Mouse (Mus musculus): ENCODE measurements around the gene Nkain2. TPM values are rescaled to one million over a fixed set of nuclear protein-coding genes. Genes with fewer than 3 reads are reported as not detected.

The Nkain2 gene
- total and polyA plus RNA-seq, 2 experiments from 2014 or later: 23.3 to 45.0 TPM

- Histone ChIP-seq H3K4me3 (ENCODE audit: low read depth, low read length) (no peak overlapping the region), H3K36me3 (ENCODE audit: insufficient read depth, low read length) (no peaks in the 10 kb centered on the region), H3K9me3 (ENCODE audit: low read length) (no peaks in the 10 kb centered on the region), H3K4me1 (ENCODE audit: insufficient read depth, low read length) (no peaks in the 10 kb centered on the region), H3K4me2 (ENCODE audit: low read depth, low read length, poor library complexity, severe bottlenecking) (no peak overlapping the region), H3K9ac (replicated peaks; ENCODE audit: low read length, poor library complexity, severe bottlenecking) (no peak overlapping the region), H3K27ac (ENCODE audit: low read depth, low read length) (no peak overlapping the region), H3K27me3 (ENCODE audit: insufficient read depth, low read length) (no peaks in the 10 kb centered on the region)
- 82% methylated on average over 3 of the region's 3 CpGs for WGBS
- DNase-seq (ENCODE audit: low spot score) (peak; percentile 12), ATAC-seq (ENCODE audit: low FRiP score) (no peak)
- TF ChIP-seq CTCF (IDR thresholded peaks at IDR 0.05): no peak
These were observed 450.2 kb downstream of the Nkain2 start for GRCm38 (mm10) chr10:32439932-32440519.

- Histone ChIP-seq H3K4me3 (ENCODE audit: low read depth, low read length) (no peak overlapping the region), H3K27ac (ENCODE audit: low read depth, low read length) (no peak overlapping the region), H3K9me3 (ENCODE audit: low read length) (no peaks in the 10 kb centered on the region), H3K4me2 (ENCODE audit: low read depth, low read length, poor library complexity, severe bottlenecking) (no peak overlapping the region), H3K27me3 (ENCODE audit: insufficient read depth, low read length) (no peaks in the 10 kb centered on the region), H3K36me3 (ENCODE audit: insufficient read depth, low read length) (no peaks in the 10 kb centered on the region), H3K9ac (replicated peaks; ENCODE audit: low read length, poor library complexity, severe bottlenecking) (no peak overlapping the region), H3K4me1 (ENCODE audit: insufficient read depth, low read length) (no peaks in the 10 kb centered on the region)
- DNase-seq (ENCODE audit: low spot score) (no peak), ATAC-seq (ENCODE audit: low FRiP score) (no peak)
- no peak for TF ChIP-seq CTCF (IDR thresholded peaks at IDR 0.05)
These were observed 476.0 kb downstream of the Nkain2 start for GRCm38 (mm10) chr10:32414228-32414627.

- ATAC-seq (ENCODE audit: low FRiP score): no peak
- no peak for TF ChIP-seq CTCF (IDR thresholded peaks at IDR 0.05)
- Histone ChIP-seq H3K4me2 (ENCODE audit: low read depth, low read length, poor library complexity, severe bottlenecking) (no peak overlapping the region), H3K4me1 (ENCODE audit: insufficient read depth, low read length) (no peaks in the 10 kb centered on the region), H3K36me3 (ENCODE audit: insufficient read depth, low read length) (no peaks in the 10 kb centered on the region), H3K4me3 (ENCODE audit: low read depth, low read length) (no peak overlapping the region), H3K9me3 (ENCODE audit: low read length) (no peaks in the 10 kb centered on the region), H3K27ac (ENCODE audit: low read depth, low read length) (no peak overlapping the region), H3K9ac (replicated peaks; ENCODE audit: low read length, poor library complexity, severe bottlenecking) (no peak overlapping the region), H3K27me3 (ENCODE audit: insufficient read depth, low read length) (no peaks in the 10 kb centered on the region)
- DNase-seq (ENCODE audit: low spot score): no peak
- WGBS: 85% methylated on average over 2 of the region's 2 CpGs
These were observed 478.9 kb downstream of the Nkain2 start for GRCm38 (mm10) chr10:32411331-32411730.

- Histone ChIP-seq H3K27ac (ENCODE audit: low read depth, low read length) (no peak overlapping the region), H3K27me3 (ENCODE audit: insufficient read depth, low read length) (no peaks in the 10 kb centered on the region), H3K4me3 (ENCODE audit: low read depth, low read length) (no peak overlapping the region), H3K4me2 (ENCODE audit: low read depth, low read length, poor library complexity, severe bottlenecking) (no peak overlapping the region), H3K36me3 (ENCODE audit: insufficient read depth, low read length) (no peaks in the 10 kb centered on the region), H3K9ac (replicated peaks; ENCODE audit: low read length, poor library complexity, severe bottlenecking) (no peak overlapping the region), H3K4me1 (ENCODE audit: insufficient read depth, low read length) (no peaks in the 10 kb centered on the region), H3K9me3 (ENCODE audit: low read length) (no peaks in the 10 kb centered on the region)
- TF ChIP-seq CTCF (IDR thresholded peaks at IDR 0.05): no peak
- ATAC-seq (ENCODE audit: low FRiP score) (no peak), DNase-seq (ENCODE audit: low spot score) (no peak)
- 80% methylated on average over 1 of the region's 1 CpGs for WGBS
These were observed 489.3 kb downstream of the Nkain2 start for GRCm38 (mm10) chr10:32400961-32401360.

GRCm38 (mm10) chr10:32393859-32394521 lies 496.3 kb downstream of the Nkain2 start:
- Histone ChIP-seq H3K9me3 (ENCODE audit: low read length) (no peaks in the 10 kb centered on the region), H3K4me1 (ENCODE audit: insufficient read depth, low read length) (no peaks in the 10 kb centered on the region), H3K4me2 (ENCODE audit: low read depth, low read length, poor library complexity, severe bottlenecking) (no peak overlapping the region), H3K9ac (replicated peaks; ENCODE audit: low read length, poor library complexity, severe bottlenecking) (no peak overlapping the region), H3K4me3 (ENCODE audit: low read depth, low read length) (no peak overlapping the region), H3K27ac (ENCODE audit: low read depth, low read length) (no peak overlapping the region), H3K27me3 (ENCODE audit: insufficient read depth, low read length) (no peaks in the 10 kb centered on the region), H3K36me3 (ENCODE audit: insufficient read depth, low read length) (no peaks in the 10 kb centered on the region)
- no peak for TF ChIP-seq CTCF (IDR thresholded peaks at IDR 0.05)
- WGBS: 82% methylated on average over 1 of the region's 1 CpGs
- no peak for DNase-seq (ENCODE audit: low spot score)
- ATAC-seq (ENCODE audit: low FRiP score): no peak

GRCm38 (mm10) chr10:32393326-32393725 lies 496.9 kb downstream of the Nkain2 start:
- WGBS: 88% methylated on average over 1 of the region's 1 CpGs
- Histone ChIP-seq H3K4me2 (ENCODE audit: low read depth, low read length, poor library complexity, severe bottlenecking) (no peak overlapping the region), H3K9ac (replicated peaks; ENCODE audit: low read length, poor library complexity, severe bottlenecking) (no peak overlapping the region), H3K36me3 (ENCODE audit: insufficient read depth, low read length) (no peaks in the 10 kb centered on the region), H3K27me3 (ENCODE audit: insufficient read depth, low read length) (no peaks in the 10 kb centered on the region), H3K27ac (ENCODE audit: low read depth, low read length) (no peak overlapping the region), H3K9me3 (ENCODE audit: low read length) (no peaks in the 10 kb centered on the region), H3K4me1 (ENCODE audit: insufficient read depth, low read length) (no peaks in the 10 kb centered on the region), H3K4me3 (ENCODE audit: low read depth, low read length) (no peak overlapping the region)
- no peak for DNase-seq (ENCODE audit: low spot score)
- ATAC-seq (ENCODE audit: low FRiP score): no peak
- TF ChIP-seq CTCF (IDR thresholded peaks at IDR 0.05): no peak

All from midbrain, postnatal 0 days (tissue).